Mouse (Mus musculus) liver, postnatal 0 days (tissue): ENCODE results near the gene Lrrc8b. TPM values are rescaled to one million over a fixed set of nuclear protein-coding genes. Genes with fewer than 3 reads are reported as not detected.

Experiments
- ATAC-seq: fragments of 200-750 bp; cut with Nextera tagmentation; 2 replicates; pipeline ENCODE4 v1.8.0; 2017; ENCODE audit warnings: mild to moderate bottlenecking, moderate library complexity
- DNase-seq: peaks from one replicate; pipeline ENCODE4 v3.0.0-alpha.2; 2016
- H3K27ac ChIP-seq: fragments of 300-500 bp; sonication (generic); 2 replicates; pipeline ENCODE4 v1.5.1; 2014; ENCODE audit warnings: antibody characterized with exemption, moderate library complexity, mild to moderate bottlenecking, low read depth
- H3K27me3 ChIP-seq: fragments of 300-500 bp; sonication (generic); 2 replicates; pipeline ENCODE4 v1.6.1; 2014; ENCODE audit warnings: low read length, control low read depth, mixed read lengths; ENCODE audit not compliant: insufficient read depth
- H3K36me3 ChIP-seq: fragments of 300-500 bp; sonication (generic); replicated peaks from 2 replicates; pipeline ENCODE4 v1.6.1; 2014; ENCODE audit warnings: mild to moderate bottlenecking, control low read depth, low read length, moderate library complexity, mixed read lengths; ENCODE audit not compliant: insufficient read depth
- H3K4me1 ChIP-seq: fragments of 300-500 bp; sonication (generic); 2 replicates; pipeline ENCODE4 v1.6.1; 2014; ENCODE audit warnings: antibody characterized with exemption, mild to moderate bottlenecking, control low read depth; ENCODE audit not compliant: insufficient read depth
- H3K4me2 ChIP-seq: fragments of 300-500 bp; sonication (generic); 2 replicates; pipeline ENCODE4 v1.6.1; 2014; ENCODE audit warnings: low read depth, mild to moderate bottlenecking, low read length, moderate library complexity, mixed read lengths
- H3K4me3 ChIP-seq: fragments of 300-500 bp; sonication (generic); 2 replicates; pipeline ENCODE4 v1.5.1; 2014; ENCODE audit warnings: low read depth, low read length
- H3K9ac ChIP-seq: fragments of 300-500 bp; sonication (generic); replicated peaks from 2 replicates; pipeline ENCODE4 v1.6.1; 2014; ENCODE audit warnings: mild to moderate bottlenecking, moderate library complexity
- H3K9me3 ChIP-seq: fragments of 300-500 bp; sonication (generic); 2 replicates; pipeline ENCODE4 v1.6.1; 2016; ENCODE audit warnings: mild to moderate bottlenecking, control low read depth, low read length, mixed read lengths
- CTCF ChIP-seq: sonication (generic); IDR thresholded peaks from 2 replicates; pipeline ENCODE4 v1.5.1; 2016; ENCODE audit warnings: antibody characterized with exemption, low read depth
- EP300 ChIP-seq: IDR thresholded peaks from 2 replicates; pipeline ENCODE4 v1.6.1; 2016; ENCODE audit warnings: antibody characterized with exemption, low read depth, mild to moderate bottlenecking
- WGBS: fragments of 180-500 bp; shearing (Covaris S2); extraction: QIAGEN DNeasy Blood & Tissue Kit; methylation state at CpG from one replicate; pipeline ENCODE4 v1.1.7; 2014; ENCODE audit not compliant: insufficient replicate concordance; 5-methylcytosine and 5-hydroxymethylcytosine counted together
- polyA plus RNA-seq: library from polyadenylated mRNA; unstranded; fragments of >200 nt; fragmentation: Nextera tagmentation; extraction: Ambion mirVana; gene quantifications from 2 replicates; pipeline ENCODE4 v1.2.1, GENCODE M21; 2015

The Lrrc8b gene
- polyA plus RNA-seq, 1 experiment from 2014 or later = 1.4 TPM

- no peaks in the 10 kb centered on the region for H3K36me3 ChIP-seq
- no peak overlapping the region for H3K9ac ChIP-seq
- no peaks in the 10 kb centered on the region for H3K9me3 ChIP-seq
- DNase-seq = no peak
- H3K4me3 ChIP-seq = no peak overlapping the region
- 88% methylated on average over 8 of the region's 8 CpGs for WGBS
- TF ChIP-seq CTCF (no peak), EP300 (no peak)
- ATAC-seq = no peak
- no peaks in the 10 kb centered on the region; the same call in 1 of the 2 replicates for H3K4me1 ChIP-seq
- no peaks in the 10 kb centered on the region for H3K27me3 ChIP-seq
- no peak overlapping the region for H3K27ac ChIP-seq
- no peak overlapping the region for H3K4me2 ChIP-seq
These were observed 14.6 kb downstream of the Lrrc8b start for GRCm38 (mm10) chr5:105430148-105430547.

- Histone ChIP-seq H3K27ac (no peak overlapping the region), H3K4me3 (no peak overlapping the region), H3K9me3 (no peaks in the 10 kb centered on the region), H3K27me3 (no peaks in the 10 kb centered on the region), H3K4me1 (peaks cover 16% of the 10 kb centered on the region; the same call in 1 of the 2 replicates), H3K9ac (no peak overlapping the region), H3K36me3 (no peaks in the 10 kb centered on the region), H3K4me2 (no peak overlapping the region)
- DNase-seq (no peak), ATAC-seq (peak; percentile 37)
- 76% methylated on average over 5 of the region's 5 CpGs for WGBS
- TF ChIP-seq EP300 (no peak), CTCF (no peak)
These were observed 24.0 kb downstream of the Lrrc8b start for GRCm38 (mm10) chr5:105439608-105440007.

GRCm38 (mm10) chr5:105440992-105441535 lies 25.5 kb downstream of the Lrrc8b start:
- 53% methylated on average over 9 of the region's 9 CpGs for WGBS
- H3K4me1 ChIP-seq = peaks cover 15% of the 10 kb centered on the region; the same call in 1 of the 2 replicates

GRCm38 (mm10) chr5:105442212-105443000 lies 26.8 kb downstream of the Lrrc8b start:
- H3K9me3 ChIP-seq = no peaks in the 10 kb centered on the region
- H3K27me3 ChIP-seq = no peaks in the 10 kb centered on the region
- H3K9ac ChIP-seq = no peak overlapping the region
- DNase-seq (no peak), ATAC-seq (no peak)
- H3K27ac ChIP-seq = no peak overlapping the region
- no peak overlapping the region for H3K4me2 ChIP-seq
- TF ChIP-seq EP300 (no peak), CTCF (no peak)
- 43% methylated on average over 5 of the region's 5 CpGs for WGBS
- peaks cover 12% of the 10 kb centered on the region; the same call in 1 of the 2 replicates for H3K4me1 ChIP-seq
- H3K4me3 ChIP-seq = no peak overlapping the region
- H3K36me3 ChIP-seq = no peaks in the 10 kb centered on the region

More at GRCm38 (mm10) chr5:105440992-105441535, 25.5 kb downstream of the Lrrc8b start:
- no peak overlapping the region for H3K27ac ChIP-seq
- no peaks in the 10 kb centered on the region for H3K36me3 ChIP-seq
- DNase-seq = no peak
- no peak overlapping the region for H3K4me3 ChIP-seq
- no peak overlapping the region for H3K9ac ChIP-seq
- ATAC-seq = no peak
- TF ChIP-seq CTCF (no peak), EP300 (no peak)
- H3K4me2 ChIP-seq = no peak overlapping the region
- no peaks in the 10 kb centered on the region for H3K27me3 ChIP-seq
- no peaks in the 10 kb centered on the region for H3K9me3 ChIP-seq

- peaks cover 8% of the 10 kb centered on the region; the same call in 1 of the 2 replicates for H3K4me1 ChIP-seq
- no peak for TF ChIP-seq EP300
- TF ChIP-seq CTCF = no peak
- no peak overlapping the region for H3K4me2 ChIP-seq
- peak; percentile 21; the same call in 1 of the 2 replicates for ATAC-seq
- peak overlapping the region; percentile 36; the same call in 1 of the 2 replicates for H3K27ac ChIP-seq
- no peaks in the 10 kb centered on the region for H3K27me3 ChIP-seq
- DNase-seq = peak; percentile 31
- H3K9me3 ChIP-seq = no peaks in the 10 kb centered on the region
- H3K36me3 ChIP-seq = no peaks in the 10 kb centered on the region
- no peak overlapping the region for H3K9ac ChIP-seq
- 28% methylated on average over 11 of the region's 11 CpGs for WGBS
- no peak overlapping the region for H3K4me3 ChIP-seq
These were observed 27.7 kb downstream of the Lrrc8b start for GRCm38 (mm10) chr5:105443057-105443815.

GRCm38 (mm10) chr5:105445686-105446085 lies 30.1 kb downstream of the Lrrc8b start:
- peaks cover 4% of the 10 kb centered on the region; the same call in 1 of the 2 replicates for H3K4me1 ChIP-seq
- no peaks in the 10 kb centered on the region for H3K9me3 ChIP-seq
- H3K4me2 ChIP-seq = no peak overlapping the region
- no peaks in the 10 kb centered on the region for H3K27me3 ChIP-seq
- ATAC-seq (no peak), DNase-seq (no peak)
- no peak overlapping the region for H3K9ac ChIP-seq
- WGBS = 42% methylated on average over 6 of the region's 6 CpGs
- no peak overlapping the region for H3K27ac ChIP-seq
- TF ChIP-seq CTCF (no peak), EP300 (no peak)
- no peak overlapping the region for H3K4me3 ChIP-seq
- H3K36me3 ChIP-seq = no peaks in the 10 kb centered on the region
